Mouse (Mus musculus): ENCODE measurements around the gene Zbtb12. TPM values are rescaled to one million over a fixed set of nuclear protein-coding genes. Genes with fewer than 3 reads are reported as not detected.

Gene Zbtb12
- polyA plus RNA-seq, 1 experiment from 2014 or later, result 12.0 TPM

DNA sequence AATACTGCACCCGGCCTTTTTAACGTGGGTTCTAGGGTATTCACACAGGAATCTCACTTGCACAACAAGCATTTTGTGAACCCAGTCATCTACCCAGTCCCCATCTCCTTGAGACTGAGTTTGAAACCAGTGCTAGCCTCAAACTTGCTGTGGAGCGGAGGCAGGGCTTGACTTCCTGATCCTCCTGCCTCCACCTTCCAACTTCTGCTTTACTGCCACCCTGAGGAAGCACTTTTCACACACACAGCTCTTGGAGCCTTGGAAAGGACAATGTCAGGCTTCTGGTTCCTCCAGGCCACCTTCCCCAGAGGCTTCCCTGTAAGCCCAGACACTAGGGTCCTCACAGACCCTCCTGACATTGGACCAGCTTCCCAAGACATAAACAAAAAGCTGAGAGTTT lies 4.0 kb downstream of the Zbtb12 start:
- Histone ChIP-seq H3K36me3 (no peaks in the 10 kb centered on the region), H3K9ac (no peak overlapping the region)
- 67% methylated on average over 3 of the region's 3 CpGs for WGBS

GRCm38 (mm10) chr17:34884704-34885103 lies 5.4 kb downstream of the Zbtb12 start:
- no peaks in the 10 kb centered on the region for H3K36me3 ChIP-seq
- no peak overlapping the region for H3K27ac ChIP-seq
- no peak overlapping the region for H3K9ac ChIP-seq
- H3K4me2 ChIP-seq (replicated peaks), result no peak overlapping the region
- H3K4me3 ChIP-seq, result no peak overlapping the region
- H3K9me3 ChIP-seq (replicated peaks), result no peaks in the 10 kb centered on the region
- no peaks in the 10 kb centered on the region; the same call in 1 of the 2 replicates for H3K4me1 ChIP-seq
- WGBS, result 86% methylated on average over 6 of the region's 6 CpGs
- H3K27me3 ChIP-seq, result peaks cover 23% of the 10 kb centered on the region
- ATAC-seq (ENCODE audit: low FRiP score), result no peak

More for the DNA sequence above, 4.0 kb downstream of the Zbtb12 start:
- Histone ChIP-seq H3K4me3 (no peak overlapping the region), H3K4me2 (replicated peaks) (no peak overlapping the region), H3K9me3 (replicated peaks) (no peaks in the 10 kb centered on the region), H3K27me3 (peaks cover 23% of the 10 kb centered on the region), H3K4me1 (no peaks in the 10 kb centered on the region; the same call in 1 of the 2 replicates), H3K27ac (no peak overlapping the region)
- ATAC-seq (ENCODE audit: low FRiP score), result no peak

DNA sequence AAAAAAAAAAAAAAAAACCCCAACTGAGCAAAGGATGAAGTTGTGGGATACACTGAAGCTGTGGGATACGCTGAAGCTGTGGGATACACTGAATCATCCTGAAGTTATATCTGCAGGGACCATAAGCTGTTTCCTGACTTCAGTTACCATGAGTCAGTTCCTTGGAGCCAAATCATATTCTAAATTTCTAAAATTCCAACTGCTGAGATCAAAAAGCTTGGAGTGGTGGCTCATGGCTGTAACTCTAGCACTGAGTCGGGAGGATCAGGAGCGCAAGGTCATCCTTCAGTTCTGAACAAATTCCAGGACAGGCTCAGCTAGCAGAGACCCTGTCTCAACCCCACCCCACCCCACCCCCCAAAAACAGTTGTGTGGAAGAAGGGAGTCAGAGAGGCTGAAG lies 6.3 kb downstream of the Zbtb12 start:
- H3K9ac ChIP-seq, result no peak overlapping the region
- no peak overlapping the region for H3K4me3 ChIP-seq
- H3K27me3 ChIP-seq, result peaks cover 23% of the 10 kb centered on the region
- no peaks in the 10 kb centered on the region for H3K36me3 ChIP-seq
- no peaks in the 10 kb centered on the region for H3K9me3 ChIP-seq (replicated peaks)
- no peak for ATAC-seq (ENCODE audit: low FRiP score)
- 82% methylated on average over 3 of the region's 3 CpGs for WGBS
- H3K4me2 ChIP-seq (replicated peaks), result no peak overlapping the region
- no peak overlapping the region for H3K27ac ChIP-seq
- H3K4me1 ChIP-seq, result no peaks in the 10 kb centered on the region; the same call in 1 of the 2 replicates

GRCm38 (mm10) chr17:34887942-34888341 lies 8.7 kb downstream of the Zbtb12 start:
- 88% methylated on average over 5 of the region's 5 CpGs for WGBS
- H3K27ac ChIP-seq, result no peak overlapping the region
- no peak overlapping the region for H3K4me3 ChIP-seq
- no peak overlapping the region for H3K4me2 ChIP-seq (replicated peaks)
- no peaks in the 10 kb centered on the region for H3K9me3 ChIP-seq (replicated peaks)
- H3K27me3 ChIP-seq, result peaks cover 10% of the 10 kb centered on the region; the same call in 1 of the 2 replicates
- H3K4me1 ChIP-seq, result no peaks in the 10 kb centered on the region
- H3K36me3 ChIP-seq, result no peaks in the 10 kb centered on the region
- no peak overlapping the region for H3K9ac ChIP-seq
- no peak for ATAC-seq (ENCODE audit: low FRiP score)

DNA sequence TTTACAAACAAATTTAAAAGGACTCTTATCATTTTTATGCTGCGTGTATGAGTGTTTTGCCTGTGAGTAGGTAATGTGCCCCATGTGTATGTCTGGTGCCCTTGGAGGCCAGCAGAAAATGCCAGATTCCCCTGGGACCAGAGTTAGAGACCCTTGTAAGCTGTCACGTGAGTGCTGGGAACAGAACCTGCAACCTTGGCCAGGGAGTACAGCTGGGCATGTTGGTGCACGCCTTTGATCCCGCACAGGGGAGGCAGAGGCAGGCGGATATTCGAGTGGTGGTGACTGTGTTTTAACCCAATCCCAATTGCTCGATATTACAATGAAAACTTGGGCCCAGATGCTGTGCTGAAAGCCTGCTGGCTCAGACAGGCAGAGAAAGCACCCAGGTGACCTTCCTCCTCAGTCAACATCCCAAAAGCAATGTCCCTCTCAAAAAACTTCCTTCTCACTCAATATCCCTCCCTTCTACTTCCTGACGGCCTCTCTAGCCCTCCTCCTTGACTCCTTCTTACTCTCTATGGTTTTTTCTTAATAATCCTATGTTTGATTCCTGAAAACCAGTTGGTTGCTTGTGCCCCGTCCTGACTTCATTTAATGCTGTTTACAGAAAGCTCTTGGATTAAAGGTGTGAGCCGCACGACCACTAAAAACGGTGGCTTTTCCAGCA lies 10.9 kb downstream of the Zbtb12 start:
- Histone ChIP-seq H3K27me3 (no peaks in the 10 kb centered on the region), H3K4me2 (replicated peaks) (no peak overlapping the region), H3K4me3 (no peak overlapping the region), H3K9ac (no peak overlapping the region), H3K4me1 (peaks cover 7% of the 10 kb centered on the region), H3K9me3 (replicated peaks) (no peaks in the 10 kb centered on the region), H3K27ac (no peak overlapping the region), H3K36me3 (no peaks in the 10 kb centered on the region)
- WGBS, result 88% methylated on average over 12 of the region's 12 CpGs
- ATAC-seq (ENCODE audit: low FRiP score), result no peak

DNA sequence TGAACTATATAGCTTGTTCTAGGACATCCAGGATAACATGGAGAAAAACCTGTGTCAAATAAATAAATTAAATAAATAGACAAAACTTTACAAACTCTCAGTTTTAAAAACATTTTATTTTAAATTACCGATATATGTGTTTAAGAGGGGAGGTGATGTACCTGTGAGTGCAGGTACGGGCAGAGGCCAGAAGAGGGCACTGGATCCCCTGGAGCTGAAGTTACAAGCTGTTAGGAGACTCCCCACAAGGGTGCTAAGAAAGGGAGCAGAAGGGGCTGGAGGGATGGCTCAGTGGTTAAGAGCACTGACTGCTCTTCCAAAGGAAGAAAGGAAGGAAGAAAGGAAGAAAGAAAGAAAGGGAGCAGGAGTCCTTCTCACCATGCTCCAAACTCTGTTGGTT lies 12.1 kb downstream of the Zbtb12 start:
- ATAC-seq (ENCODE audit: low FRiP score), result no peak
- 96% methylated on average over 2 of the region's 2 CpGs for WGBS

GRCm38 (mm10) chr17:34893072-34893824 lies 14.0 kb downstream of the Zbtb12 start:
- Histone ChIP-seq H3K4me1 (peaks cover 35% of the 10 kb centered on the region), H3K27ac (peak overlapping the region; percentile 92), H3K36me3 (peaks cover 5% of the 10 kb centered on the region), H3K4me3 (peak overlapping the region; percentile 76; the same call in 1 of the 2 replicates), H3K4me2 (replicated peaks) (peak overlapping the region; percentile 98), H3K9ac (peak overlapping the region; percentile 97), H3K27me3 (no peaks in the 10 kb centered on the region), H3K9me3 (replicated peaks) (no peaks in the 10 kb centered on the region)
- 76% methylated on average over 12 of the region's 12 CpGs for WGBS
- no peak for ATAC-seq (ENCODE audit: low FRiP score)

More for the DNA sequence above, 12.1 kb downstream of the Zbtb12 start:
- H3K9me3 ChIP-seq (replicated peaks), result no peaks in the 10 kb centered on the region
- H3K4me3 ChIP-seq, result no peak overlapping the region
- no peak overlapping the region for H3K9ac ChIP-seq
- H3K27me3 ChIP-seq, result no peaks in the 10 kb centered on the region
- peaks cover 19% of the 10 kb centered on the region for H3K4me1 ChIP-seq
- H3K4me2 ChIP-seq (replicated peaks), result no peak overlapping the region
- H3K36me3 ChIP-seq, result peaks cover 4% of the 10 kb centered on the region
- no peak overlapping the region for H3K27ac ChIP-seq

DNA sequence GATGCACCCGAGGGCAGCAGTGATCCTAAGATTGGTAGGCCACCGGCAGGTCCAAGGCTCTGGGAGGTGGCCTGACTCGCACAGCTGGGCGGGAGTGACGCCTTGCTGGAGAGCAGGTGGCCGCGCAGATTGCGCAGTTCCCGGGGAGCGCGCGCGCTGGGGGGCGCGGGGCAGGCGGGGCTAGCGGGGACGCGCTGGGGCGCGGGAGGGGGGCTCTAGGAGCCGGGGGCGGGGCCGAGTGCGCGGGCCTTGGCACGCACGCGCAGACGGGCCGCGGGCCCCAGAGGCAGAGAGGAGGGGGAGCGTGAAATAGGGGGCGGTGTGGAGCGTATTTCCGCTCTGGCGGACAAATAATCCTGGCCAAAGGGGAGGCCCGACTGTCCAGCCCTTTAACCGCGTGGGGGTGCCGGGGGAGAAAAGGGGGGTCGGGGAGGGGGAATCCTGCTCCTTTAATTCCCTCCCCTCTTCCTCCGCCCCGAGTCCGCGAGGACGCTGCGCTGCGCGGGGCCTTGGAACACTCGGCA lies 14.9 kb downstream of the Zbtb12 start:
- peak overlapping the region; percentile 92 for H3K27ac ChIP-seq
- H3K9ac ChIP-seq, result peak overlapping the region; percentile 97
- whole genome bisulfite sequencing, result 0% methylated on average over 24 of the region's 51 CpGs
- peaks cover 35% of the 10 kb centered on the region for H3K4me1 ChIP-seq
- no peaks in the 10 kb centered on the region for H3K27me3 ChIP-seq
- peak overlapping the region; percentile 76 for H3K4me3 ChIP-seq
- H3K36me3 ChIP-seq, result peaks cover 5% of the 10 kb centered on the region
- H3K9me3 ChIP-seq (replicated peaks), result no peaks in the 10 kb centered on the region
- ATAC-seq (ENCODE audit: low FRiP score), result peak; percentile 86
- peak overlapping the region; percentile 98 for H3K4me2 ChIP-seq (replicated peaks)

GRCm38 (mm10) chr17:34894801-34895530 lies 15.7 kb downstream of the Zbtb12 start:
- Histone ChIP-seq H3K4me3 (peak overlapping the region; percentile 76), H3K4me1 (peaks cover 41% of the 10 kb centered on the region), H3K9ac (peak overlapping the region; percentile 97), H3K9me3 (replicated peaks) (no peaks in the 10 kb centered on the region), H3K4me2 (replicated peaks) (peak overlapping the region; percentile 98), H3K36me3 (peaks cover 5% of the 10 kb centered on the region), H3K27ac (peak overlapping the region; percentile 92), H3K27me3 (no peaks in the 10 kb centered on the region)
- 9% methylated on average over 46 of the region's 51 CpGs for WGBS
- ATAC-seq (ENCODE audit: low FRiP score), result peak; percentile 29

GRCm38 (mm10) chr17:34895724-34896123 lies 16.4 kb downstream of the Zbtb12 start:
- WGBS, result 94% methylated on average over 15 of the region's 15 CpGs
- H3K9me3 ChIP-seq (replicated peaks), result no peaks in the 10 kb centered on the region
- peak overlapping the region; percentile 76 for H3K4me3 ChIP-seq
- H3K27me3 ChIP-seq, result no peaks in the 10 kb centered on the region
- peak overlapping the region; percentile 97 for H3K9ac ChIP-seq
- peaks cover 48% of the 10 kb centered on the region for H3K4me1 ChIP-seq
- peaks cover 5% of the 10 kb centered on the region for H3K36me3 ChIP-seq
- no peak for ATAC-seq (ENCODE audit: low FRiP score)
- H3K27ac ChIP-seq, result peak overlapping the region; percentile 92
- peak overlapping the region; percentile 98 for H3K4me2 ChIP-seq (replicated peaks)

DNA sequence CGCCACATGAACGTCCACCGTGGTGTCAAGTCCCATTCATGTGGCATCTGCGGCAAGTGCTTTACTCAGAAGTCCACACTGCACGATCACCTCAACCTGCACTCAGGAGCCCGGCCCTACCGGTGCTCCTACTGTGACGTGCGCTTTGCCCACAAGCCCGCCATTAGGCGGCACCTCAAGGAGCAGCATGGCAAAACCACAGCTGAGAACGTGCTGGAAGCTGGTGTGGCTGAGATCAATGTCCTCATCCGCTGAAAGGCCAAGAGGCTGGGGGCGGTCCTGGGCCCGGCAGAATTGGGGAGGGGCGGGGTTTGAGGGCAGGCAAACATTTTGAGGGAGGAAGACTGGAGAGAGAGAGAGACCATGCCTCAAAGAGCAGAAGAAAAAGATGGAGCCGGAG lies 17.1 kb downstream of the Zbtb12 start:
- H3K9me3 ChIP-seq (replicated peaks), result no peaks in the 10 kb centered on the region
- H3K4me1 ChIP-seq, result peaks cover 48% of the 10 kb centered on the region
- no peaks in the 10 kb centered on the region for H3K27me3 ChIP-seq
- WGBS, result 88% methylated on average over 17 of the region's 17 CpGs
- H3K4me2 ChIP-seq (replicated peaks), result peak overlapping the region; percentile 98
- H3K4me3 ChIP-seq, result peak overlapping the region; percentile 76
- H3K27ac ChIP-seq, result no peak overlapping the region
- peaks cover 7% of the 10 kb centered on the region for H3K36me3 ChIP-seq
- no peak for ATAC-seq (ENCODE audit: low FRiP score)
- H3K9ac ChIP-seq, result peak overlapping the region; percentile 19; the same call in 1 of the 2 replicates

Measured in hindbrain, embryonic 12.5 days (tissue).